Mouse (Mus musculus) neural tube, embryonic 15.5 days (tissue): ENCODE measurements around the gene Gm20683. TPM values are rescaled to one million over a fixed set of nuclear protein-coding genes. Genes with fewer than 3 reads are reported as not detected.

Experiments
- ATAC-seq: fragments of 200-750 bp; cut with Nextera tagmentation; 2 replicates; pipeline ENCODE4 v1.8.0; 2017; ENCODE audit warnings: mild to moderate bottlenecking, moderate TSS enrichment, moderate library complexity; ENCODE audit not compliant: low FRiP score
- H3K27ac ChIP-seq: fragments of 300-500 bp; sonication (generic); replicated peaks from 2 replicates; pipeline ENCODE4 v1.5.1; 2015; ENCODE audit warnings: mild to moderate bottlenecking, inconsistent platforms
- H3K27me3 ChIP-seq: fragments of 300-500 bp; sonication (generic); replicated peaks from 2 replicates; pipeline ENCODE4 v1.6.1; 2015; ENCODE audit warnings: inconsistent platforms
- H3K36me3 ChIP-seq: fragments of 300-500 bp; sonication (generic); 2 replicates; pipeline ENCODE4 v1.6.1; 2015; ENCODE audit warnings: inconsistent platforms
- H3K4me1 ChIP-seq: fragments of 300-500 bp; sonication (generic); 2 replicates; pipeline ENCODE4 v1.6.1; 2015; ENCODE audit warnings: inconsistent platforms
- H3K4me2 ChIP-seq: fragments of 300-500 bp; sonication (generic); 2 replicates; pipeline ENCODE4 v1.6.1; 2015; ENCODE audit warnings: inconsistent platforms, mild to moderate bottlenecking, moderate library complexity
- H3K4me3 ChIP-seq: fragments of 300-500 bp; sonication (generic); replicated peaks from 2 replicates; pipeline ENCODE4 v1.5.1; 2015; ENCODE audit warnings: mild to moderate bottlenecking, inconsistent platforms
- H3K9ac ChIP-seq: fragments of 300-500 bp; sonication (generic); replicated peaks from 2 replicates; pipeline ENCODE4 v1.6.1; 2015; ENCODE audit warnings: mild to moderate bottlenecking, inconsistent platforms
- H3K9me3 ChIP-seq: fragments of 300-500 bp; sonication (generic); replicated peaks from 2 replicates; pipeline ENCODE4 v1.6.1; 2016; ENCODE audit warnings: inconsistent platforms
- WGBS: fragments of 180-500 bp; shearing (Covaris S2); methylation state at CpG from one replicate; pipeline ENCODE4 v1.1.7; 2015; ENCODE audit warnings: mixed read lengths; 5-methylcytosine and 5-hydroxymethylcytosine counted together
- polyA plus RNA-seq: library from polyadenylated mRNA; unstranded; fragments of >200 nt; fragmentation: Nextera tagmentation; extraction: Ambion mirVana; gene quantifications from 2 replicates; pipeline ENCODE4 v1.2.1, GENCODE M21; 2015

The Gm20683 gene
- polyA plus RNA-seq, 1 experiment from 2014 or later: 14.6 TPM

DNA sequence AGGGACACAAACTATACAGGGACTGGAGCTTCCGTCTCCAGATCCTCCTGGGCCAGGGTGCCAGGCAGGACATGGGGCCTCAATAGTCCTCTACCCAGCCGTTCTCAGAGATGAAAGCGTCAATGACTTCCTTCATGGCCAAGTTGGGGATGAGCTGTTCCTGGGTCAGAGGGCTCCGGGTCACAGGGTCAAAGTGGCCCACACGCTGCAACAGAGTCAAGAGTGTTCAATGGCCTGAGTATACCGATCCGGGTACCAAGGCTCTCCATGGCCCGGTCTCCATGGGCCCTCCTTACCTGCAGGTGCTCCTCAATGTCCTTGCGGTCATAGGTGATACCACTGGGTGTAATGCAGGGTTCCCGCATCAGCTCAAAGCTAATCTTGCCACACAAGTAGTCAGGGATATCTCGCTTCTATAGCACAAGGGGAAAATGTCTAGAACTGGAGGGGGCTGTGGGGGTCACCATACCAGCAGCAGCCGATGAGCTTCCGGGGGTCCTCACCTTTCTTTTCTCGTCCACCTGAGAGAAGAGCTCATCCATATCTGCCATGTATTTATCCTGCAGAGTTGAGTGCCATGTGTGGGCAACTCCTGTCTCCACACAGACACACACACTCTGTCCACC lies 10.6 kb downstream of the Gm20683 start:
- ATAC-seq: no peak
- H3K27ac ChIP-seq: no peak overlapping the region
- H3K27me3 ChIP-seq: no peaks in the 10 kb centered on the region
- peak overlapping the region; percentile 98 for H3K4me2 ChIP-seq
- H3K4me3 ChIP-seq: peak overlapping the region; percentile 92
- 0 out of 2 replicates have a peak overlapping the region, but pooled peaks have one; percentile 92 for H3K9ac ChIP-seq
- WGBS: 86% methylated on average over 14 of the region's 14 CpGs
- H3K4me1 ChIP-seq: peaks cover 85% of the 10 kb centered on the region
- H3K36me3 ChIP-seq: peaks cover 48% of the 10 kb centered on the region
- no peaks in the 10 kb centered on the region for H3K9me3 ChIP-seq

- Histone ChIP-seq H3K36me3 (peaks cover 46% of the 10 kb centered on the region), H3K4me3 (peak overlapping the region; percentile 92), H3K9me3 (no peaks in the 10 kb centered on the region), H3K9ac (peak overlapping the region; percentile 77; the same call in 1 of the 2 replicates), H3K4me1 (peaks cover 85% of the 10 kb centered on the region), H3K27ac (no peak overlapping the region), H3K27me3 (no peaks in the 10 kb centered on the region), H3K4me2 (peak overlapping the region; percentile 98)
- 85% methylated on average over 4 of the region's 4 CpGs for WGBS
- no peak for ATAC-seq
Observed at GRCm38 (mm10) chr17:25830200-25830753, 11.3 kb downstream of the Gm20683 start.

DNA sequence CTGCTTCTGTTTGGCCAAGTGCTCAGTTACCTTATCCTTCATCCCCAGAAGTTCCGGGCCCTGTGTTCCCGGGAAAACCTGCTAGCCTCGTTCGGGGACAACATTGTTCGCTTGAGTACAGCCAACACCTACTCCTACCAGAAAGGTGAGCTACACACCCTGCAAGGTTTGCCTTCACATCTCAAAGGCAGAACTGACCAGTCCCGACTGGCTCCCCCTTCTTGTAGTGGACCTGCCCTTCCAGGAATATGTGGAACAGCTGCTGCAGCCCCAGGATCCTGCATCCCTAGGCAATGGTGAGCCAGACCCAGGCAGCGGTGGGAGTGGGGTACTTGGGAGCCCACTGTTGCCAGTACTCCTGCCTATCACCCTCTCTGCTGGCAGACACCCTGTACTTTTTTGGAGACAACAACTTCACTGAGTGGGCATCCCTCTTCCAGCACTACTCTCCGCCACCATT lies 12.0 kb downstream of the Gm20683 start:
- Histone ChIP-seq H3K9me3 (no peaks in the 10 kb centered on the region), H3K27me3 (no peaks in the 10 kb centered on the region), H3K27ac (peak overlapping the region; percentile 94), H3K9ac (peak overlapping the region; percentile 77), H3K4me1 (peaks cover 85% of the 10 kb centered on the region), H3K36me3 (peaks cover 43% of the 10 kb centered on the region), H3K4me2 (peak overlapping the region; percentile 98), H3K4me3 (peak overlapping the region; percentile 65)
- ATAC-seq: no peak
- WGBS: 34% methylated on average over 8 of the region's 8 CpGs

DNA sequence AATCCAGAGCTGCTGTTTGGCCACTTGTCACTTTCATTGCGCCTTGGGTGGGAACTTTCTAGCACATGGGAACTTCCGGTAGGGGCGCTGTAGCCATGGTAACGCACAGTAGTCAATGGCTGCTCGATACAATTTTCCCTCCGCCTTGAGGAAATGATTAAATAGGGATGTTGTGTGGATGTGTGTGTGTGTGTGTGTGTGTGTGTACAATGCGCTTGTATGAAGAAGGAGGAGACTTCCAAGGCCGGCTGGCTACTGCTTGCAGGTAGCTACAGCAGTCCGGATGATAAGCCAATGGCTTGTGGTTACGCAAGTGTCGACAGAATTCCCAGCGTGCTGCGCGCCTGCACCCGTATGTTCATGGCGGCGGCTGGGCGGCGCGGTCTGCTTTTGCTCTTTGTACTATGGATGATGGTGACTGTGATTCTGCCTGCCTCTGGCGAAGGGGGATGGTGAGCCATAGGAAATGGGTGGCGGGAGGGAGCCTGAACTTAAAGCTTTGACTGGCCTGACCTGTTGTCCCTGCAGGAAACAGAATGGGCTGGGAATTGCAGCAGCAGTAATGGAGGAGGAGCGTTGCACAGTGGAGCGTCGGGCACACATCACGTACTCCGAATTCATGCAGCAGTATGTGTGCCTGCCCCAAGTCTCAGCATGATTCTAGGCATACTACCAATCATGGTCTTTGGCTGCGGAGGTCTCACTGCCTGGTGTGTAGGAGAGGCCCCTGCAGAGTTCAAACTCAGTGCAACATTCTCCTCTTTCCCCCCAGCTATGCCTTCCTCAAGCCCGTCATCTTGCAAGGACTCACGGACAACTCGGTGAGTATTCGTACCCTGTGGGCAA lies 12.6 kb downstream of the Gm20683 start, which contains the start of gene Jmjd8:
TSS of gene Jmjd8 (plus strand) at position 156 of the 846 bp plus-strand sequence.
- Histone ChIP-seq H3K4me3 (peak within 1 kb of the TSS; percentile 65), H3K27ac (peak within 1 kb of the TSS; percentile 94), H3K4me1 (peaks cover 85% of the 10 kb centered on the region), H3K4me2 (peak within 1 kb of the TSS; percentile 98), H3K27me3 (no peaks in the 10 kb centered on the region), H3K9me3 (no peaks in the 10 kb centered on the region), H3K36me3 (peaks cover 43% of the 10 kb centered on the region), H3K9ac (peak within 1 kb of the TSS; percentile 77)
- peak; percentile 53 for ATAC-seq
- WGBS: 2% methylated on average over 32 of the region's 32 CpGs

GRCm38 (mm10) chr17:25828223-25828594 lies 13.4 kb downstream of the Gm20683 start:
- Histone ChIP-seq H3K4me2 (peak overlapping the region; percentile 98), H3K36me3 (peaks cover 43% of the 10 kb centered on the region), H3K9me3 (no peaks in the 10 kb centered on the region), H3K4me3 (peak overlapping the region; percentile 65), H3K4me1 (peaks cover 81% of the 10 kb centered on the region), H3K27ac (peak overlapping the region; percentile 94), H3K9ac (peak overlapping the region; percentile 77), H3K27me3 (no peaks in the 10 kb centered on the region)
- ATAC-seq: no peak
- WGBS: 83% methylated on average over 8 of the region's 8 CpGs

DNA sequence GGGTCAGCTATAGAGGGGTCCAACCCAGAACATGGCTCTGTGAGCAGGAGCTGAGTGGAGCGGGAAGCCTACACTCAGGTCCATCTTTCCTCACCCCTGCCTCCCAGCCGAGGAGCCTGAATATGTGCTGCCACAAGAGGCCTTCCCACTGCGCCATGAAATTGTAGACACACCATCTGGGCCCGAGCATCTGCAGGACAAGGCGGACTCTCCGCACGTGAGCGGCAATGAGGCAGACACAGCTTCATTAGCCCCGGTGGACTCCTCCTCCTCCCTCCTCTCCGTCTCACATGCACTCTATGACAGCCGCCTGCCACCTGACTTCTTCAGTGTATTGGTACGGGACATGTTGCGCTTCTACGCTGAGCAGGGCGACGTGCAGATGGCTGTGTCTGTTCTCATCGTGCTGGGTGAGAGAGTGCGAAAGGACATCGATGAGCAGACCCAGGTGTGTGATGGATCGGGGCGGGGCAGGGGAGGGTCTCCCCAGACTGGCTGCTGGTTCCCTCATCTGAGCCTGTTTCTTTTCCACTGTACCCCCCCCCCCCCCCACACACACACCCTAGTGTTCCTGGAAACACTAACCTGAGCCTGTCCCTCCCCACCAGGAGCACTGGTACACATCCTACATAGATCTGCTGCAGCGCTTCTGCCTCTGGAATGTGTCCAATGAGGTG lies 13.9 kb downstream of the Gm20683 start:
- Histone ChIP-seq H3K36me3 (peaks cover 43% of the 10 kb centered on the region), H3K27me3 (no peaks in the 10 kb centered on the region), H3K4me1 (peaks cover 85% of the 10 kb centered on the region), H3K4me2 (peak overlapping the region; percentile 98; the same call in 1 of the 2 replicates), H3K4me3 (no peak overlapping the region), H3K9me3 (no peaks in the 10 kb centered on the region), H3K27ac (0 out of 2 replicates have a peak overlapping the region, but pooled peaks have one; percentile 94), H3K9ac (peak overlapping the region; percentile 77; the same call in 1 of the 2 replicates)
- WGBS: 84% methylated on average over 22 of the region's 22 CpGs
- no peak for ATAC-seq

DNA sequence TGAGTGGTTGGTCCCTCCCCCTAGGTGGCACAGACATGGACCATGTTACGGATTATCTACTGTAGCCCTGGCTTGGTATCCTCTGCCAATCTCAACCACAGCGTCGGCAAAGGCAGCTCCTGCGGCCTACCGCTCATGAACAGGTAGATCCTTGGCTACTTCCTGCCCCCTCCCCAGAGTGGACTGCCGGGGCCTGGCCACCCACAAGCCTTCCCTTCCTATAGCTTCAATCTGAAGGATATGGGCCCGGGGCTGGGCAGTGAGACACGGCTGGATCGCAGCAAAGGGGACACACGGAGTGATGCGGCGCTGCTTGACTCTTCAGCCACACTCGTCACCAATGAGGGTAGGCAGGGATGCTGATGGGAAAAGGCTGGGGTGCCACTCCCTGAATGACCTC lies 14.6 kb downstream of the Gm20683 start:
- ATAC-seq: no peak
- Histone ChIP-seq H3K27me3 (no peaks in the 10 kb centered on the region), H3K4me3 (no peak overlapping the region), H3K27ac (no peak overlapping the region), H3K9me3 (no peaks in the 10 kb centered on the region), H3K4me1 (peaks cover 83% of the 10 kb centered on the region), H3K36me3 (peaks cover 43% of the 10 kb centered on the region), H3K4me2 (no peak overlapping the region), H3K9ac (0 out of 2 replicates have a peak overlapping the region, but pooled peaks have one; percentile 7)
- 96% methylated on average over 13 of the region's 13 CpGs for WGBS

GRCm38 (mm10) chr17:25825984-25826570 lies 15.5 kb downstream of the Gm20683 start:
- Histone ChIP-seq H3K9me3 (no peaks in the 10 kb centered on the region), H3K27ac (no peak overlapping the region), H3K4me2 (no peak overlapping the region), H3K27me3 (no peaks in the 10 kb centered on the region), H3K4me3 (no peak overlapping the region; the same call in 1 of the 2 replicates), H3K4me1 (peaks cover 74% of the 10 kb centered on the region), H3K9ac (no peak overlapping the region), H3K36me3 (peaks cover 36% of the 10 kb centered on the region)
- 97% methylated on average over 27 of the region's 27 CpGs for WGBS
- ATAC-seq: no peak

DNA sequence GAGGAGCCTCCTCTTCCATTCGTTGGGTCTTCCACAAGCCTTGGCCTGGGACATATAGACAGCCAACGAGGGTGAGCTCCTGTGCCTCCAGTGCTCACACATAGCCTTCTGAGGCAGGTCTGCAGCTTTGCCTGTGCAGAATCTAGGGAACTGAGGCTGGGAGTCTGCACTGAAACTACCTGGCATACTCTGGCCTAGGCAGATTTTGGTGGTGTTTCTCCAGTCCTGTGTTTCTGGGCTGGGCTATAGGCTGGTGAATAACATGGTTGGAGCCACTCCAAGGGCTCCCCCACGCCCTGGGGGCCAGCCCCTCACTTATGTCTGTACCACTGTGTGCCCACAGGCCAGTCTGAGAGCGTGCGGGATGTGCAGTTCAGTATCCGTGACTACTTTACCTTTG lies 16.3 kb downstream of the Gm20683 start:
- 94% methylated on average over 6 of the region's 6 CpGs for WGBS
- Histone ChIP-seq H3K27ac (no peak overlapping the region), H3K4me1 (peaks cover 66% of the 10 kb centered on the region), H3K27me3 (peaks cover under 1% of the 10 kb centered on the region), H3K4me2 (peak overlapping the region; percentile 98), H3K9ac (no peak overlapping the region), H3K36me3 (peaks cover 30% of the 10 kb centered on the region), H3K4me3 (0 out of 2 replicates have a peak overlapping the region, but pooled peaks have one; percentile 3), H3K9me3 (no peaks in the 10 kb centered on the region)
- ATAC-seq: no peak

- H3K4me3 ChIP-seq: peak overlapping the region; percentile 65
- H3K27me3 ChIP-seq: peaks cover 8% of the 10 kb centered on the region
- ATAC-seq: no peak
- WGBS: 75% methylated on average over 17 of the region's 17 CpGs
- 0 out of 2 replicates have a peak overlapping the region, but pooled peaks have one; percentile 83 for H3K27ac ChIP-seq
- peak overlapping the region; percentile 98 for H3K4me2 ChIP-seq
- no peaks in the 10 kb centered on the region for H3K9me3 ChIP-seq
- peaks cover 58% of the 10 kb centered on the region for H3K4me1 ChIP-seq
- peaks cover 32% of the 10 kb centered on the region for H3K36me3 ChIP-seq
- peak overlapping the region; percentile 81 for H3K9ac ChIP-seq
Observed at GRCm38 (mm10) chr17:25824362-25825142, 17.0 kb downstream of the Gm20683 start.
